Mouse (Mus musculus): ENCODE data around the gene Col7a1. TPM values are rescaled to one million over a fixed set of nuclear protein-coding genes. Genes with fewer than 3 reads are reported as not detected.

Gene Col7a1
- polyA plus RNA-seq, 1 experiment, result 10.1 TPM

DNA sequence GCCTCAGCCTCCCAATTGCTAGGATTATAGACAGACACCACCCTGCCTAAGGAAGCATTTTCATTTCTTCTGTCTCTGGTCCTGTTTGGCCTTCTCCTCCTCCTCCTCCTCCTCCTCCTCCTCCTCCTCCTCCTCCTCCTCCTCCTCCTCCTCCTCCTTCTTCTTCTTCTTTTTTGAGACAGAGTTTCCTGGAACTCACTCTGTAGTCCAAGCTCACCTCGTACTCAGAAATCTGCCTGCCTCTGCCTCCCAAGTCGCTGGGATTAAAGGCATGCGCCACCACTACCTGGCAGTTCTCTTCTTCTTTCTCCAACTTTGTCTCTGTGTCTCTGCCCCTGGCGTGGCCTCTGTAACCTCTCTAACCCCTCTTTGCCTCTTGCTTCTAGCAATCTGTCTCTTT, 32.3 kb downstream of the Col7a1 start, which contains the start of gene Ucn2:
Gene Ucn2 (plus strand): TSS at position 301 of the 400 bp plus-strand sequence.
- H3K4me3 ChIP-seq (ENCODE audit: insufficient read depth, poor library complexity, severe bottlenecking), result no peak within 1 kb of the TSS
- H3K79me2 ChIP-seq (ENCODE audit: control insufficient read depth, insufficient read depth), result peaks cover 8% of the 10 kb centered on the region
- TF ChIP-seq MAX (IDR thresholded peaks at IDR 0.05) (no peak), MYOD1 (IDR thresholded peaks at IDR 0.05; ENCODE audit: control insufficient read depth, insufficient read length, low read depth) (no peak), USF1 (IDR thresholded peaks at IDR 0.05; ENCODE audit: low read depth) (no peak), MYOG (IDR thresholded peaks at IDR 0.05; ENCODE audit: control insufficient read depth, extremely low read depth, insufficient read length) (no peak), CEBPB (IDR thresholded peaks at IDR 0.05; ENCODE audit: low read depth) (no peak), FOSL1 (IDR thresholded peaks at IDR 0.05; ENCODE audit: insufficient read depth, low read length, poor library complexity, severe bottlenecking) (no peak), CTCF (IDR thresholded peaks at IDR 0.05; ENCODE audit: control insufficient read depth, insufficient read depth, insufficient read length) (no peak)
- no peak within 1 kb of the TSS for H3ac ChIP-seq (ENCODE audit: control insufficient read depth, insufficient read length, low read depth)
- H3K27me3 ChIP-seq (ENCODE audit: control insufficient read depth, insufficient read depth, insufficient read length), result no peaks in the 10 kb centered on the region
- peaks cover 3% of the 10 kb centered on the region for H3K79me3 ChIP-seq (ENCODE audit: low read depth)
- peaks cover 47% of the 10 kb centered on the region for H3K36me3 ChIP-seq (ENCODE audit: control insufficient read depth, insufficient read depth)

DNA sequence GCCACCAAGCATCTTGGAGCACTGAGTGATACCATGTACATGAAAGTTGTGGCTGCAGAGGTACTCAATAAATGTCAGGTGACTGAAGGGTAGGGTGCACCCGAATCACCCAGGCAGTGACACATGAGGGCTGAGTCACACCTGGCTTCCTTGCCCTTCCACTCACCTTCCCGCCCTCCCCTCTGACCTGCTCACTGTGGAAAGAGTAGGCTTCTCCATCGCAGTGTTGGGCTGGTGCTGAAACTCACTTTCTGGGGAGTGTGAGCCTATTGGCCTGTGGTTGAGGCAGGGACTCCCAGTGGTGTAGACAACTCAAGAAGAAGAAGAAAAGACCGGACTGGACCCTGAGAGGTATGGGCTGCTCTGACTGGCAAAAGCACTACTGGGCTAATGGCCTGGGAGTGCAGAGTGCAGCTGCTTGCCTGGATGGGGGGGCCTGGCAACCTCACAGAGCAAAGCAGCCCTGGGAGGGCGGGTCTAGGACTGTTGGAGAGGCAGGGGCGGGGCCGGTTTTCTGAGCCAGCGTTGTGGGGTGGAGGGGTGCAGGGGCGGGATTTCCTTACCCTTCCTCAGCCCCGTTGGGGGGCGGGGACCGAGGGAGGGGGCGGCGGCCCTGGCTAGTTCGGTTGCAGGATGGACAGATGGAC, 34.4 kb downstream of the Col7a1 start:
- Histone ChIP-seq H3K79me2 (ENCODE audit: control insufficient read depth, insufficient read depth) (peaks cover 19% of the 10 kb centered on the region), H3K4me3 (ENCODE audit: insufficient read depth, poor library complexity, severe bottlenecking) (no peak overlapping the region)
- TF ChIP-seq USF1 (IDR thresholded peaks at IDR 0.05; ENCODE audit: low read depth), result no peak
- TF ChIP-seq MAX (IDR thresholded peaks at IDR 0.05), result no peak
- no peak for TF ChIP-seq MYOG (IDR thresholded peaks at IDR 0.05; ENCODE audit: control insufficient read depth, extremely low read depth, insufficient read length)
- no peak for TF ChIP-seq CEBPB (IDR thresholded peaks at IDR 0.05; ENCODE audit: low read depth)
- TF ChIP-seq MYOD1 (IDR thresholded peaks at IDR 0.05; ENCODE audit: control insufficient read depth, insufficient read length, low read depth), result no peak
- TF ChIP-seq FOSL1 (IDR thresholded peaks at IDR 0.05; ENCODE audit: insufficient read depth, low read length, poor library complexity, severe bottlenecking), result no peak
- TF ChIP-seq CTCF (IDR thresholded peaks at IDR 0.05; ENCODE audit: control insufficient read depth, insufficient read depth, insufficient read length), result no peak

DNA sequence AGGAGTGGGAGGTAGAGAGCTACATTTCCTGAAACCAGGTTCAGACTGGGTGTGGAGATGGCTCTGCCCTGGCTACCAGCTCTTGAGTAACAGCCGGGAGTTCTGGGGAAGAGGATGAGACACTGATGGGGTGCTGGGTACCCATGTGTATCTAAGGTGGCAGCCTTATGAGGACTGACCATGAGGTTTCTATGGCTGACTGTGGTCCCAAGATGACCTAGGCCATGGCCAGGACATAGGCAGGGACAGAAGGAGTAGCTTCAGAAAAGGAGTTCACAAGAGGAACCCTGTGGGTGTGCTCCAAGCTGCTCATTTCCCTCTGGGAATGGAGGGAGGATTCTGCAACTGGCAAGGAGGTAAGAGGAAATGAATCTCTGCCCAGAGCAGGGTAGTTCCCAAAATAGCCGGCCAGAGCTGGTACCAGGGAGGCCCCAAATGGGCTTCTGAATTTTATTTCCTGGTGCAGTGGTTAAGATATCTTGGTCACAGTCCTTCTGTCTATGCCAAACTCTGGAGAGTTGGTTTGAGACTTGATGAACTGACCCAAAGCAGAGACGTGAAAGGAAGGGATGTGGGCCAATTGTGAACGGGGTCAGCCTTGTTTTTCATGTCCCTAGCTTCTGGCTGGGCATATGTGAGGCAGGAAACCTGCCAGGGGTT, 36.5 kb downstream of the Col7a1 start:
- Histone ChIP-seq H3K36me3 (ENCODE audit: control insufficient read depth, insufficient read depth) (peaks cover 18% of the 10 kb centered on the region), H3K27me3 (ENCODE audit: control insufficient read depth, insufficient read depth, insufficient read length) (no peaks in the 10 kb centered on the region), H3ac (ENCODE audit: control insufficient read depth, insufficient read length, low read depth) (no peak overlapping the region), H3K4me3 (ENCODE audit: insufficient read depth, poor library complexity, severe bottlenecking) (no peak overlapping the region), H3K79me3 (ENCODE audit: low read depth) (peaks cover 4% of the 10 kb centered on the region), H3K79me2 (ENCODE audit: control insufficient read depth, insufficient read depth) (peaks cover 32% of the 10 kb centered on the region)
- TF ChIP-seq USF1 (IDR thresholded peaks at IDR 0.05; ENCODE audit: low read depth), result no peak
- no peak for TF ChIP-seq CEBPB (IDR thresholded peaks at IDR 0.05; ENCODE audit: low read depth)
- TF ChIP-seq MYOD1 (IDR thresholded peaks at IDR 0.05; ENCODE audit: control insufficient read depth, insufficient read length, low read depth), result no peak
- TF ChIP-seq CTCF (IDR thresholded peaks at IDR 0.05; ENCODE audit: control insufficient read depth, insufficient read depth, insufficient read length), result no peak
- no peak for TF ChIP-seq FOSL1 (IDR thresholded peaks at IDR 0.05; ENCODE audit: insufficient read depth, low read length, poor library complexity, severe bottlenecking)
- TF ChIP-seq MAX (IDR thresholded peaks at IDR 0.05), result no peak
- no peak for TF ChIP-seq MYOG (IDR thresholded peaks at IDR 0.05; ENCODE audit: control insufficient read depth, extremely low read depth, insufficient read length)

More for the DNA sequence above, 34.4 kb downstream of the Col7a1 start:
- Histone ChIP-seq H3K36me3 (ENCODE audit: control insufficient read depth, insufficient read depth) (peaks cover 33% of the 10 kb centered on the region), H3K27me3 (ENCODE audit: control insufficient read depth, insufficient read depth, insufficient read length) (no peaks in the 10 kb centered on the region), H3ac (ENCODE audit: control insufficient read depth, insufficient read length, low read depth) (no peak overlapping the region), H3K79me3 (ENCODE audit: low read depth) (peaks cover 2% of the 10 kb centered on the region)

DNA sequence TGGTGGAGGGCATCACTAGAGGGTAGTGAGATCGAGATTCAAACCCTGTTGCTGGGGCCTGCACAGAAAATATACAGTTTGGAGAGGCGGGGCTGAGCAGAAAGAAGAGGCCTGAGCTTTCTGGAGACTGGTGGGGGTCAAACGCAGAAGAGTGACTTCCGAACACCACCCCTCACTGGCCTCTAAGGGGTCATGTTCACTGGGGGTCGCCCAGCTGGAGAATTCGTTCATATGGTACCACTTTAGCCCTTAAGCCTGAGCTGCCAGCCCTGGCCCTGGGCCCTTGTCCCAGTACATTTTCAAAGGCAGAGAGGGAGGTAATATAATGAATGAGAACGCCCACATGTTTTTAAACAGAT, 37.1 kb downstream of the Col7a1 start:
- no peaks in the 10 kb centered on the region for H3K27me3 ChIP-seq (ENCODE audit: control insufficient read depth, insufficient read depth, insufficient read length)
- no peak overlapping the region for H3ac ChIP-seq (ENCODE audit: control insufficient read depth, insufficient read length, low read depth)
- peaks cover 34% of the 10 kb centered on the region for H3K79me2 ChIP-seq (ENCODE audit: control insufficient read depth, insufficient read depth)
- H3K4me3 ChIP-seq (ENCODE audit: insufficient read depth, poor library complexity, severe bottlenecking), result no peak overlapping the region
- H3K36me3 ChIP-seq (ENCODE audit: control insufficient read depth, insufficient read depth), result peaks cover 18% of the 10 kb centered on the region
- TF ChIP-seq MAX (IDR thresholded peaks at IDR 0.05) (no peak), USF1 (IDR thresholded peaks at IDR 0.05; ENCODE audit: low read depth) (no peak), MYOG (IDR thresholded peaks at IDR 0.05; ENCODE audit: control insufficient read depth, extremely low read depth, insufficient read length) (no peak)
- peaks cover 4% of the 10 kb centered on the region for H3K79me3 ChIP-seq (ENCODE audit: low read depth)

DNA sequence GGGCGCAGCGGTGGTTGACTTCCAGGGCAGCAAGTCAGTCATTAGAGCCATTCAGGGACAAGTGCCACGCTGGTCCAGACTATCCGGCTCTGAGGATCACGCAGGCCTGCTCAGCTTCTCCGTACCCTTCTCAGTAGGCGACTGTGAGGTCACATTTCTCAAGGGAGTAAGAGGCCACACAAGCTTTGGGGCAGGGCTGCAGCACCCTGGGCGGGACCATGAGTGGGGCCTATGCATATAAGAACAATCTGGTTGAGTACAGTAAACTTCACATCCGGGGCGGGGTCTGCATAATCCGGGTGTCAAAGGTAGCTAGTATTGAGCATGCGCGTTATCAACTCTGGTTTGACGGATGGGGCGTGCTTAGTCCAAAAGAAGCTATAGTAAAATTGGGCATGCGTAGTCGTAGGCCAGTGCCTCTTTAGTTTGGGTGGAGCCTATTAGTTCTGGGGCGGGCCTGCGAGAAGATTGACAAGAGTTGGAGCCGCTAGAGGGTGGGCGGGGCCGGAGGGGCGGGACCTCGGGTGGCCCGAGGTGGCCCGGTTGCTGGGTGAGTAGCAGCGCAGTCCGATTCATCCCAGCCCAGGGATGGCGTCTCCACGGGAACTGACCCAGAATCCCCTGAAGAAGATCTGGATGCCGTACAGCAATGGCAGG, 38.2 kb downstream of the Col7a1 start, which contains the start of gene Pfkfb4:
Gene Pfkfb4 (plus strand): TSS at position 351 of the 657 bp plus-strand sequence.
- Histone ChIP-seq H3K27me3 (ENCODE audit: control insufficient read depth, insufficient read depth, insufficient read length) (no peaks in the 10 kb centered on the region), H3K79me2 (ENCODE audit: control insufficient read depth, insufficient read depth) (peaks cover 34% of the 10 kb centered on the region), H3K4me3 (ENCODE audit: insufficient read depth, poor library complexity, severe bottlenecking) (peak within 1 kb of the TSS; percentile 41), H3K36me3 (ENCODE audit: control insufficient read depth, insufficient read depth) (peaks cover 10% of the 10 kb centered on the region), H3ac (ENCODE audit: control insufficient read depth, insufficient read length, low read depth) (peak within 1 kb of the TSS; percentile 33), H3K79me3 (ENCODE audit: low read depth) (peaks cover 4% of the 10 kb centered on the region)
- TF ChIP-seq USF1 (IDR thresholded peaks at IDR 0.05; ENCODE audit: low read depth) (no peak), MAX (IDR thresholded peaks at IDR 0.05) (no peak), MYOD1 (IDR thresholded peaks at IDR 0.05; ENCODE audit: control insufficient read depth, insufficient read length, low read depth) (no peak), FOSL1 (IDR thresholded peaks at IDR 0.05; ENCODE audit: insufficient read depth, low read length, poor library complexity, severe bottlenecking) (no peak), CEBPB (IDR thresholded peaks at IDR 0.05; ENCODE audit: low read depth) (no peak), MYOG (IDR thresholded peaks at IDR 0.05; ENCODE audit: control insufficient read depth, extremely low read depth, insufficient read length) (no peak), CTCF (IDR thresholded peaks at IDR 0.05; ENCODE audit: control insufficient read depth, insufficient read depth, insufficient read length) (no peak)

Measured in C2C12 (cell line).